Mouse (Mus musculus): Measurements from ENCODE around the gene 4930402F06Rik.

The 4930402F06Rik gene

GRCm38 (mm10) chr2:35417231-35417630 is 20.3 kb upstream of the 4930402F06Rik start:
- no peak for DNase-seq (ENCODE audit: low spot score)

DNA sequence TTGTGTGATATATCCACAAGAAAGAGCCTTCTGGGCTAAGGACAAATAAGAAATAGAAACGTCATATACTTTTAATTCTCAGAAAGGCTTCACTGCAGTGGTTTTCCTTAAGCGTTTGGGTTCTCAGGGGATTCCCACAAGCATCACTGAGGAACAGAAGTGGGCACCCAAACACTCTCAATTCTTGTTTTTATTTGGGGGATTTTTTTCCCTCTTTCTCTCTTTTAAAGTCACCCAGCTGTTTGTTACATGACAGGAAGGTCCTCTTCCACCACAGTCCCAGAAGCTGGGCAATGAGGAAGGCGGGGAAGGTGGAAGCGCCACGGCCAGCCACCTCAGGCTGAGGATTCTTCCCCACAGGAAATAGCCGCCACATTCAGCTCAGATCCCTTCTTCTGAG is 19.5 kb upstream of the 4930402F06Rik start:
- no peak for DNase-seq (ENCODE audit: low spot score)

GRCm38 (mm10) chr2:35412810-35413209 is 15.8 kb upstream of the 4930402F06Rik start:
- no peak for DNase-seq (ENCODE audit: low spot score)

- no peak for DNase-seq (ENCODE audit: low spot score)
Measured at GRCm38 (mm10) chr2:35412246-35412645, 15.3 kb upstream of the 4930402F06Rik start.

DNA sequence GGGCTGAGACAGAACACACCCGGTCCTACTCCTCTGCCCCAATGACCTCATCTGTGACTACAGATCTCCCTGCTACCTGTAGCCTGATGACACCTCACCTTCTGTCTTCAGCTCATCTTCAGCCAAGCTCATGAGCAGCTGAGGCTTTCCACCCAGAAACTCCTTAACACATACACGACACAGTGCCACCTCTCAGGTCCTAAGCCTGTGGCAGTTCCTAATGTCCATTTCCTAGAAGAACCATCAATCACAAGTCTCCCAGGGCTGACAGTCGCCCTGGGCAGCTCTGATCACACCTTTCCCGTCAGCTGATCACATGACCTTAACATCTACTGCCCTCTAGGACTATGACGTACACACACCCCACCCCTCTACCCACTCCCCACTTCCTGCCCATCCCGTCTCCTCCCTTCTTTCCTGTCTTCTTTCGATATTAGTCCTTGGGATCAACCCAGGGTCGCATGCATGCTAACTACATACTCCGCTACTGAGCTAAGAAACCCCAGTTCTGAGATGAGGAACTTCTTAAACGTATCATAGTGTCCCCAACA is 14.7 kb upstream of the 4930402F06Rik start:
- no peak for DNase-seq (ENCODE audit: low spot score)

DNA sequence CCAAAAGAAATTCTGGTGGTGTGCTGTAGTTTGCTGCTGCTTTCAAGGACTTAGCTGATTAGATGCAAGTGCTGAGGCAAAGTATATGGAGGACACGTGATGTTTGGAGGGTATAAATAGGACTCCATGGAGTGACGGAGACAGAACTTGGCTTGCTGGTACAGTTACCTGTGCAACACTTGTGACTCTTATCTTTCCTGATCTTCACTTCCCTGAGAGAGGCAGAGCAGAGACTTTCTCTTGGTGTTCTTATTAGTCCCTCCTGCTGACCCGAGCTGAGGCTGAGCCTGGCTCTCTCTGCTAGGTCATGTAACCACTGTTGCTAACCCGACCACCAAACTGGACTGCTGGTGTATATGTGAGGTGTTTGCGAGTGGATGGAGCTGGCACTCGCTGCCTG is 12.5 kb upstream of the 4930402F06Rik start:
- DNase-seq (ENCODE audit: low spot score) = no peak

DNA sequence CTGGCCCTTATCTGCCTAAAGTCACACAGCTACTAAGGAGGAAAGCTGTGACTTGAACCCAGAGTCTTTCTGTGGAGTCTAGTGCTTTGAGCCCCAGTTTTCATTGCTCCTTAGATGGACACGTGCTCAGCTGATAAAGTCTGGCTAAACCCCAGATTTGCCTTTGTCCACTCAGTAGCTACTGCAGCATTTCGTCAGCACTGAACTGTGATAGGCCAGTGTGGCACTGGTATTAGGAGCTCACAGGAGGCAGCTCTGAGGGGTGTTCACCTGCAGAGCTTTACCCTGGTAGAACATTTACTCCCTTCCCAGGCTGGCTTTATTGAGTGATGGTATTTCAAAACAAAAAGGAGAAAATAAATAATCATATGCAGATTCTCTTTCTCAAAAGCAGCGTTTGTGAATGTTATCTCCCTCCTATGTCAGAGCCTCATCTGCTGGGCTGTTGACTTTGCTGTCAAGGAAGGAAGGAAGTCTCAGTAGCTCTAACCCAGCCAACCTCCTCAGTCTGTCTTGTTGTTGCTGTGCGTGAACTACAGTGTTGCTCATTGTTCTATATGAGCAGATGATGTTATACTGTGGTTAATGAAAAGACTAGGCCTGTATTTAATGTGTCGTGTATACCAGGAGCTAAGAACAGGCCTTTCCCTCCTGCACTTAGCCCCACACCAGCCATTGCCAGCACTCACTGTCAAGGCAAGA is 11.6 kb upstream of the 4930402F06Rik start:
- no peak for DNase-seq (ENCODE audit: low spot score)

DNA sequence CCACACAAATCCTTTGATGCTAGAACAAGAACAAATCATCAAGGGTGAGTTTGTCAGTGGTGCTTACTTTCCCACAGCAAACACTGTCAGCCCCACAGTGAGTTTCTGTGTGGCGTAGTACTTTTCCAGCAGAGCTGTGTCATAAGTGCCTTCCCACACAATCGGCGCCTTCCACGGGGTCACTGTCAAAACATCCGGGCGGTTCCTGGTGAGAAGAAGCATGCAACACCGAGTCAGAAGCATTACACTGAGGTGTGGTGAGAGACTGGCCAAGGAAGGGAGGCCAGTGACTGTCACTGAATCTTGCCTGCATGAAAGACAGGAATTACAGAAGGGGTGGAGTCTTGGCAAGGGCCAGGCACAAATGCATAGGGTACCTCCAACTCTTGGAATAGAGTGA is 10.9 kb upstream of the 4930402F06Rik start:
- no peak for DNase-seq (ENCODE audit: low spot score)

GRCm38 (mm10) chr2:35407266-35407665 is 10.3 kb upstream of the 4930402F06Rik start:
- DNase-seq (ENCODE audit: low spot score) = no peak

DNA sequence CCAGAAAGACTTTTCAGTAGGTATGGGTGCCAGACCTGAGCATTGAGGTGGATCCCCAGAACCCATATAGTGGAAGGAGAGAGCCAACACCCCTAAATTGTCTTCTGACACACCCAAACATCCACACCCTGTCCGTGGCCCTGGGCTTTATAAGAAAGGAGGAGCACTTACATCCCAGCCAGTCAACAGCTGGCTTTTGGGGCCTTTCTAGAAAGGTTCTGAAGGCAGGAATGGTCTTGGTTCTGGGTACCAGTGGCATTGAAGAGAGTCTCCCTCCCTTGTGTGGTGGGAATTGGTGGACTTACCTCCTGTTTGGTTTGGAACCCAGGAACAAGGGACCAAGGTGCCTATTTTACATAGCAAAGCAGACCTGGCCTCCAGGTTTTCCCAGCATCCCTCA is 9.6 kb upstream of the 4930402F06Rik start:
- DNase-seq (ENCODE audit: low spot score) = peak; percentile 12

DNA sequence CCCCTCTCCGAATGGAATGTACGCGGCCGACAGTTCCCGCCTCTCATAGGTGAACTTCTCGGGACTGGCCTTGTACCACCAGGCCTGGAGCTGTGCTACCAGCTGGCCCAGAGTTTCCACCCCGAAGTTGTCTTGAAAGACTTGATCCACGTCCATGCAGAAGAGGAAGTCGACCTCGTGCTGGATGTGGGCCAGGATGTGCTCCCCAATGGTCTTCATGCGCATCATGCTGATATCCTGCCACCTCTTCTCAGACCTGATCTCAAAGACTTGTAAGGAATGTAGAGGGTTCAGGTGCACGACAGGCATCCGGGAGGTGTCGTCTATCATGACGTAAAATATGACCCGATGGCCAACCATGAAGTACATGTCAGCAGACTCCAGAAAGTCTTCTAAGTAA is 5.4 kb upstream of the 4930402F06Rik start:
- peak; percentile 43 for DNase-seq (ENCODE audit: low spot score)

GRCm38 (mm10) chr2:35400739-35401138 is 3.8 kb upstream of the 4930402F06Rik start:
- peak; percentile 38 for DNase-seq (ENCODE audit: low spot score)

DNA sequence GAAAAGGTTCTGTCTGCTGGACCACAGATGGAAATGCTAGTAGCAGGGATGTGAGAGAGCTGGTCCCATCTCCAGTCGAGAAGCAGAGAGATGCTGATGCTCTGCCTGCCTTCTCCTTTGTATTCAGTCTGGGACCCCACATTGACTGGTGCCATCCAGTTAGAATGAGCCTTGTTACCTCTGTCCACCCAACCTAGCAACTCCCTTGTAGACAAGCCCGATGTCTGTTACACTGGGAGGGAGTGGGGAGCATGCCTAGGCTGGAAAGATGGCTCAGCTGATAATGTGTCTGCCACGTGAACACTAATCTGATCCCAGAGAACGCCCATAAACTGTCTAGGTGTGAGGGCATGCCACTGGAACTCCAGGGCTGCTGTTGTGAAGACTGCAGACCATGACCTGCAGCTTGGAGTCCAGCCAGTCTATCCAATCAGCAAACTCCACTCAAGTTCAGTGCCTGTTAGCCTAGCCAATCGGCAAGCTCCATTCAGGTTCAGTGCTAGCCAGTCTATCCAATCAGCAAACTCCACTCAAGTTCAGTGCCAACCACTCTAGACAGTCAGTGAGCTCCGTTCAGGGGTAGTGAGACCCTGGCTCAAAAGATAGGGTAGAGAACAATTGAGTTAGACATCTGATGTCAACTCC is 1.3 kb upstream of the 4930402F06Rik start:
- peak; percentile 36 for DNase-seq (ENCODE audit: low spot score)

- DNase-seq (ENCODE audit: low spot score) = peak; percentile 77
Measured at GRCm38 (mm10) chr2:35397590-35398173, 707 bp upstream of the 4930402F06Rik start.

DNA sequence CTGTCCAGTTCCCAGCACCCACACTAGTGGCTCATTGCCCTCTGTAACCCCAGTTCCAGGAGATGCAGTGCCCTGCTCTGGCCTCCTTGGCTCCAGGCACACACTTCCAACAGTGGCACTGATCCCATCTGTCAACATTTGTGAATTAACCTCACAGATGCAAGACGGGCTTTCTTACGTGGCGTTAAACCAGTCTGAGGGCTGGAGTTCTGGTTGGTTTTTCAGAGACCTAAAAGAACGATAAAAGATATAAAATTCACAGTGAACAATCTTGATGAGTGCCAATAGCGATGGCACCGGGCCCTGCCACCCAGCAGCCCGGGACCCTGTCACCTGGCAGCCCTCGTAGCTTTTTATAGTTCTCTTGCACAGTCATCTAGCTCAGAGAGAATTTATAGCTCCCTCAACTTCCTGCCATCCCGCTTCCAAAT is 11.5 kb downstream of the 4930402F06Rik start:
- no peak for DNase-seq (ENCODE audit: low spot score)

DNA sequence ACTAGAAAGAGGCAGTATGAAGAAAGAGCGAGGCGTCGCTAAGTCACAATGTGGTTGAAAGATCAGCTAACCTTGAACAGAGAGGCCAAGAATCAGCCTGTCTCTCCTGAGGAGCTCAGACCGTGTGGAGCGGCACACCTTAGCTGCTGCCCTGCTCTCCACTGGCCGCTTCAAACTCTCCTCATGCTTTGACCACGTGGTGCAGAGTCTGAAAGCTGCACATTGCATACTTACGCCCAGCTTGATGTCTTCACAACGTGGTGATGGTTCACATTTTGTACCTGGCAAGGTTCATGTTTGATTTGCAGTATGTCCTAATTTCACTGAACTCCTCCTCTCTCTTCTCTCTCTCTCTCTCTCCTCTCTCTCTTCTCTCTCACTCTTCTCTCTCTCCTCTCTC is 17.7 kb downstream of the 4930402F06Rik start:
- no peak for DNase-seq (ENCODE audit: low spot score)

DNA sequence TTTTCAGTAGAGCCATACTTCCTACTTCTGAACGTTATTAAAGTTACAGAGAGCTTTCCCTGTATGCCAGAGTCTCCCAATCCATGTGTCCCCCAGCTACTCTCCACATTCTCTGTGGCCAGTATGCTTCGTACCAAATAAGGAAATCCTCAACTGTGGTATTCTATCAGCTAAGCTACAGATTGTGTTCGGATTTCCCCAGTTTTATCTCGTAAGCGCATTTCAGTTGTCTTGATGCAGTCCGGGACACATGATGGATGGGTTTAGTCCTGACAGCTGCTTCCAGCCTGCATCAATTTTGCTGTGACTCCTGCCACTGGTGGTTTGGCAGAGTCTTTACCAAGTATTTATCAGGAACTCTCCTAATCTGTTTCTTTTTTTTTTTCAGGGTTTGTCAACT is 19.4 kb downstream of the 4930402F06Rik start:
- no peak for DNase-seq (ENCODE audit: low spot score)

- DNase-seq (ENCODE audit: low spot score) = peak; percentile 62
Measured at GRCm38 (mm10) chr2:35373003-35373402, 24.0 kb downstream of the 4930402F06Rik start.

DNA sequence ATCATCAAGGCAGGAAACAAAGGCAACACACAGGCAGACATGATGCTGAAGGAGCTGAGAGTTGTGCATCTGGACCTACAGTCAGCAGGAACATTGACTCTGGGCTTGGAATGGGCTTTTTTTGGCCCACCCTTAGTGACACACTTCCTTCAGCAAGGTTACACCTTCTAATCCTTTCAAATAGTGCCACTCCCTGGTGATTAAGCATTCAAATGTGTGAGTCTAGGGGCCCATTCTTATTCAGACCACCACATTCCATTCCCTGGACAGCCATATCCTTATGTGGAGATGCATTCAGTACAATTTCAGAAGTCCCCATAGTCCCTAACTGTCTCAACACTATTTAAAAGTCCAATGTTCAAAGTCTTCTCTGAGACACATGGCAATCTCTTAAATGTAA is 26.3 kb downstream of the 4930402F06Rik start:
- DNase-seq (ENCODE audit: low spot score) = no peak

- DNase-seq (ENCODE audit: low spot score) = no peak
Measured at GRCm38 (mm10) chr2:35367629-35368028, 29.3 kb downstream of the 4930402F06Rik start, which contains the start of gene 4930568D16Rik. Gene 4930568D16Rik (minus strand): TSS chr2:35367729.

- DNase-seq (ENCODE audit: low spot score) = no peak
Measured at GRCm38 (mm10) chr2:35349184-35349583, 47.8 kb downstream of the 4930402F06Rik start.

DNA sequence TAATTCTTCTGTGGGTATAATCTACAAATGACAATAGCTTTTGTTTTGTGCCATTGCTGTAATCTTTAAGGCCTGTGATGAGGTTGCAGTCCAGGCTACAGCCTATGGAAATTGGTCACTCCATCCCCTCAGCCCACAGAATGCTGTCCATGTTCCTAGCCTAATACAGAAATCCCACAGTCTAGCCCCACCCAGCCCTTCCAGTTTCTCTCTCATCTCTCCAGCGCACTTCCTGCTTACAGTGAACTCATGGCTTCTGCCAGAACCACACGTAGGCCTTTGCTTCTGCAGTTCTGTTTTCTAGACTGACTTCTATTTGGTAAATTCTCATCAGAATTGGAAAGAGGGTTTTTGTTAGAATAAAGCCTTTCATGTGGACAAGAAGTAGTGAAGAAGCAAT is 51.0 kb downstream of the 4930402F06Rik start:
- DNase-seq (ENCODE audit: low spot score) = no peak

GRCm38 (mm10) chr2:35342605-35343004 is 54.4 kb downstream of the 4930402F06Rik start:
- no peak for DNase-seq (ENCODE audit: low spot score)

Data from testis, postnatal 10 days (tissue).